ENCODE assay signal across 9 mouse cellular contexts in genomic region chr13:112994191-112994590, GRCm38 (mm10). TPM values are rescaled to one million over a fixed set of nuclear protein-coding genes. Genes with fewer than 3 reads are reported as not detected.
DNase-seq lines count a peak whose midpoint lies in the region; ATAC-seq lines count a peak whose summit lies in the region.
"Had no signal": no experiment of that assay in that cellular context is flagged by ENCODE, and none has a peak within 500 bp of the region (broad histone marks: within the 10 kb centered on the region; RNA-seq: fewer than 3 reads in every experiment).

No protein-coding gene starts in this region.

- ATAC-seq in forebrain, embryonic 12.5 days (ENCODE audit: low FRiP score): peak; percentile 54; the same call in 1 of the 2 replicates
- ATAC-seq in intestine, embryonic 15.5 days: peak; percentile 62
- ATAC-seq in limb, embryonic 13.5 days (ENCODE audit: low FRiP score, low read depth): 0 out of 2 replicates have a peak, but pooled peaks have one; percentile 26
- peak; percentile 52 for ATAC-seq in midbrain, embryonic 12.5 days (ENCODE audit: low FRiP score, low read depth)

- under 1% methylated on average over 25 of the region's 25 CpGs for WGBS in forebrain, embryonic 12.5 days
- 1% methylated on average over 25 of the region's 25 CpGs for WGBS in intestine, embryonic 15.5 days
- WGBS in limb, embryonic 13.5 days: 2% methylated on average over 25 of the region's 25 CpGs
- WGBS in midbrain, embryonic 12.5 days: under 1% methylated on average over 25 of the region's 25 CpGs

- peak overlapping the region; percentile 42; the same call in 1 of the 2 replicates for H3K9ac ChIP-seq in forebrain, embryonic 12.5 days
- H3K9ac ChIP-seq in intestine, embryonic 15.5 days: peak overlapping the region; percentile 32; the same call in 1 of the 2 replicates
- H3K9ac ChIP-seq in limb, embryonic 13.5 days: peak overlapping the region; percentile 48
- H3K9ac ChIP-seq in midbrain, embryonic 12.5 days (replicated peaks): peak overlapping the region; percentile 43

- H3K4me3 ChIP-seq in forebrain, embryonic 12.5 days (replicated peaks): peak overlapping the region; percentile 45
- peak overlapping the region; percentile 41 for H3K4me3 ChIP-seq in intestine, embryonic 15.5 days (replicated peaks)
- peak overlapping the region; percentile 46 for H3K4me3 ChIP-seq in limb, embryonic 13.5 days
- peak overlapping the region; percentile 49 for H3K4me3 ChIP-seq in midbrain, embryonic 12.5 days

- intact Hi-C loops in gastrocnemius, postnatal 36 days (cut with DNase I): no loop called here

- peak overlapping the region; percentile 91 for H3K4me2 ChIP-seq in forebrain, embryonic 12.5 days
- H3K4me2 ChIP-seq in intestine, embryonic 15.5 days (replicated peaks): peak overlapping the region; percentile 93
- H3K4me2 ChIP-seq in limb, embryonic 13.5 days (replicated peaks): peak overlapping the region; percentile 78
- peak overlapping the region; percentile 91 for H3K4me2 ChIP-seq in midbrain, embryonic 12.5 days (replicated peaks)

- no peaks in the 10 kb centered on the region for H3K36me3 ChIP-seq in forebrain, embryonic 12.5 days (replicated peaks)
- no peaks in the 10 kb centered on the region for H3K36me3 ChIP-seq in intestine, embryonic 15.5 days
- H3K36me3 ChIP-seq in limb, embryonic 13.5 days: no peaks in the 10 kb centered on the region
- no peaks in the 10 kb centered on the region for H3K36me3 ChIP-seq in midbrain, embryonic 12.5 days

- DNase-seq in gastrocnemius, adult 18-20 months (ENCODE audit: low spot score): peak; percentile 33
- DNase-seq in gastrocnemius, postnatal 36 days: no peak
- peak; percentile 19 for DNase-seq in c-Kit-positive CD71-positive TER-119-negative erythroid progenitor cells, embryonic 14.5 days (ENCODE audit: low read depth)
- peak; percentile 19 to 40 for DNase-seq in spleen, postnatal 14 days (ENCODE audit: low spot score in 2 of 2)

- H3K9me3 ChIP-seq in forebrain, embryonic 12.5 days: no peaks in the 10 kb centered on the region
- no peaks in the 10 kb centered on the region for H3K9me3 ChIP-seq in intestine, embryonic 15.5 days
- H3K9me3 ChIP-seq in limb, embryonic 13.5 days: no peaks in the 10 kb centered on the region
- H3K9me3 ChIP-seq in midbrain, embryonic 12.5 days: no peaks in the 10 kb centered on the region

- H3K27me3 ChIP-seq in forebrain, embryonic 12.5 days: peaks cover 96% of the 10 kb centered on the region
- H3K27me3 ChIP-seq in intestine, embryonic 15.5 days (replicated peaks): peaks cover 87% of the 10 kb centered on the region
- peaks cover 95% of the 10 kb centered on the region for H3K27me3 ChIP-seq in limb, embryonic 13.5 days
- peaks cover 97% of the 10 kb centered on the region for H3K27me3 ChIP-seq in midbrain, embryonic 12.5 days

- peaks cover 31% of the 10 kb centered on the region for H3K4me1 ChIP-seq in forebrain, embryonic 12.5 days
- peaks cover 27% of the 10 kb centered on the region for H3K4me1 ChIP-seq in intestine, embryonic 15.5 days (replicated peaks)
- H3K4me1 ChIP-seq in limb, embryonic 13.5 days: peaks cover 40% of the 10 kb centered on the region
- H3K4me1 ChIP-seq in midbrain, embryonic 12.5 days: peaks cover 31% of the 10 kb centered on the region

- H3K27ac ChIP-seq in forebrain, embryonic 12.5 days: no peak overlapping the region
- no peak overlapping the region for H3K27ac ChIP-seq in intestine, embryonic 15.5 days
- H3K27ac ChIP-seq in limb, embryonic 13.5 days: no peak overlapping the region
- no peak overlapping the region for H3K27ac ChIP-seq in midbrain, embryonic 12.5 days (replicated peaks)

RNA-seq across cellular contexts. Expression of gene Mcidas, which starts 0.5 kb away (rescaled TPM):
- not detected for total RNA-seq in gastrocnemius, adult 18-20 months (2021)
- not detected for total RNA-seq in gastrocnemius, postnatal 36 days (2021)
- polyA plus RNA-seq in forebrain, embryonic 12.5 days (2016; fragmentation: Nextera tagmentation; extraction: Ambion mirVana): 2.2 and 3.6 TPM in 2 replicates
- 0.09 TPM in 1 of 2 replicates, not detected in the other for polyA plus RNA-seq in intestine, embryonic 15.5 days (2015; fragmentation: Nextera tagmentation; extraction: Ambion mirVana)
- not detected in 2 replicates for polyA plus RNA-seq in limb, embryonic 13.5 days (2015; fragmentation: Nextera tagmentation; extraction: Ambion mirVana)
- 0.24 and 1.1 TPM in 2 replicates for polyA plus RNA-seq in midbrain, embryonic 12.5 days (2016; fragmentation: Nextera tagmentation; extraction: Ambion mirVana)

RNA-seq across cellular contexts. Expression of gene Ccno, which starts 6.6 kb away (rescaled TPM):
- total RNA-seq in gastrocnemius, adult 18-20 months (2021): not detected
- total RNA-seq in gastrocnemius, postnatal 36 days (2021): not detected
- polyA plus RNA-seq in forebrain, embryonic 12.5 days (2016; fragmentation: Nextera tagmentation; extraction: Ambion mirVana): 4.4 and 7.2 TPM in 2 replicates
- polyA plus RNA-seq in intestine, embryonic 15.5 days (2015; fragmentation: Nextera tagmentation; extraction: Ambion mirVana): 0.27 and 0.34 TPM in 2 replicates
- 0.23 and 0.29 TPM in 2 replicates for polyA plus RNA-seq in limb, embryonic 13.5 days (2015; fragmentation: Nextera tagmentation; extraction: Ambion mirVana)
- polyA plus RNA-seq in midbrain, embryonic 12.5 days (2016; fragmentation: Nextera tagmentation; extraction: Ambion mirVana): 0.85 and 1.9 TPM in 2 replicates

RNA-seq across cellular contexts. Expression of gene Cdc20b, which starts 40.7 kb away (rescaled TPM):
- not detected for total RNA-seq in gastrocnemius, adult 18-20 months (2021)
- not detected for total RNA-seq in gastrocnemius, postnatal 36 days (2021)
- polyA plus RNA-seq in forebrain, embryonic 12.5 days (2016; fragmentation: Nextera tagmentation; extraction: Ambion mirVana): 0.97 and 1.3 TPM in 2 replicates
- polyA plus RNA-seq in intestine, embryonic 15.5 days (2015; fragmentation: Nextera tagmentation; extraction: Ambion mirVana): not detected in 2 replicates
- not detected in 2 replicates for polyA plus RNA-seq in limb, embryonic 13.5 days (2015; fragmentation: Nextera tagmentation; extraction: Ambion mirVana)
- 0.15 TPM in 1 of 2 replicates, not detected in the other for polyA plus RNA-seq in midbrain, embryonic 12.5 days (2016; fragmentation: Nextera tagmentation; extraction: Ambion mirVana)
- total RNA-seq: layer of hippocampus, adult 18-20 months had no signal

RNA-seq across cellular contexts. Expression of gene Gpx8, which starts 52.0 kb away (rescaled TPM):
- 1 to 10 TPM; 4.2 to 4.9 TPM for total RNA-seq in gastrocnemius, adult 18-20 months (2021)
- 1 to 10 TPM; 7.6 to 7.7 TPM for total RNA-seq in gastrocnemius, postnatal 36 days (2021)
- polyA plus RNA-seq in forebrain, embryonic 12.5 days (2016; fragmentation: Nextera tagmentation; extraction: Ambion mirVana): 77.0 and 81.2 TPM in 2 replicates
- polyA plus RNA-seq in intestine, embryonic 15.5 days (2015; fragmentation: Nextera tagmentation; extraction: Ambion mirVana): 106 and 119 TPM in 2 replicates
- 201 and 206 TPM in 2 replicates for polyA plus RNA-seq in limb, embryonic 13.5 days (2015; fragmentation: Nextera tagmentation; extraction: Ambion mirVana)
- 97.4 and 102 TPM in 2 replicates for polyA plus RNA-seq in midbrain, embryonic 12.5 days (2016; fragmentation: Nextera tagmentation; extraction: Ambion mirVana)

Comparison
In these comparisons a context has a peak if more than half of its experiments do, and no peak if none do; other contexts are left out.
1. DNase-seq: peak in gastrocnemius, adult 18-20 months (single experiment), c-Kit-positive CD71-positive TER-119-negative erythroid progenitor cells, embryonic 14.5 days (single experiment) and spleen, postnatal 14 days (2 of 2); none in gastrocnemius, postnatal 36 days (0 of 2).
2. Peak in every context shown above with its lines, with median percentiles within 50 percentile points of each other: ATAC-seq, H3K4me2 ChIP-seq, H3K4me3 ChIP-seq and H3K9ac ChIP-seq.